Mouse (Mus musculus): ENCODE data around the gene Pbx4.

GRCm38 (mm10) chr8:69901484-69902162 lies 69.3 kb downstream of the Pbx4 start:
- no peak for TF ChIP-seq GATA1 (IDR thresholded peaks at IDR 0.05; ENCODE audit: low read length)
- TF ChIP-seq TAL1 (IDR thresholded peaks at IDR 0.05; ENCODE audit: low read length): no peak
